Mouse (Mus musculus) heart, postnatal 10 days (tissue): ENCODE results near the gene Ypel3. TPM values are rescaled to one million over a fixed set of nuclear protein-coding genes. Genes with fewer than 3 reads are reported as not detected.
"Not testable (repeated sequence)": the region's sequence is repeated elsewhere in the genome, so short reads cannot be mapped to it uniquely, and the experiment has no call there.

Source experiments
- DNase-seq, 2 experiments: peaks; one replicate each; pipeline ENCODE4 v3.0.0; 2021
- intact Hi-C: fragments of 180-260 bp; cut with DNase I; formaldehyde crosslinking; loops from one replicate; pipeline ENCODE4 v1.15.1; 2025
- total RNA-seq, 2 experiments: library from RNA; stranded (reverse); gene quantifications; 2 replicates each; pipeline ENCODE4 v1.2.3; 2021

Gene Ypel3
- total RNA-seq: 10 to 100 TPM; 61.9 to 71.7 TPM

- peak; percentile 96 to 97 for DNase-seq
- intact Hi-C loops: loop anchor here (2.0 kb wide), 1 partner anchor 16 kb away; no protein-coding TSS in a partner anchor
Observed at GRCm38 (mm10) chr7:126776598-126777057, at the start of gene Ypel3. Gene Ypel3 (plus strand): TSS chr7:126776955.

GRCm38 (mm10) chr7:126730256-126730789, 46.4 kb upstream of the Ypel3 start:
- intact Hi-C loops, DNase-seq: not testable (repeated sequence)

- no peak for DNase-seq
- intact Hi-C loops: no loop called here
Observed at GRCm38 (mm10) chr7:126736122-126736521, 40.6 kb upstream of the Ypel3 start.

GRCm38 (mm10) chr7:126739551-126739950, 37.2 kb upstream of the Ypel3 start:
- intact Hi-C loops: no loop called here
- no peak for DNase-seq

- DNase-seq: no peak
- intact Hi-C loops: no loop called here
Observed at GRCm38 (mm10) chr7:126740132-126740735, 36.5 kb upstream of the Ypel3 start.

GRCm38 (mm10) chr7:126740977-126741376, 35.8 kb upstream of the Ypel3 start:
- intact Hi-C loops: no loop called here
- no peak for DNase-seq

- DNase-seq: no peak
- intact Hi-C loops: no loop called here
Observed at GRCm38 (mm10) chr7:126741452-126741851, 35.3 kb upstream of the Ypel3 start.

- DNase-seq: no peak
- intact Hi-C loops: no loop called here
Observed at GRCm38 (mm10) chr7:126741964-126742482, 34.7 kb upstream of the Ypel3 start.

GRCm38 (mm10) chr7:126746066-126746465, 30.7 kb upstream of the Ypel3 start:
- intact Hi-C loops: no loop called here
- DNase-seq: no peak

GRCm38 (mm10) chr7:126746798-126747197, 30.0 kb upstream of the Ypel3 start:
- intact Hi-C loops: no loop called here
- peak in 1 of 2 experiments; percentile 19 for DNase-seq

- no peak for DNase-seq
- intact Hi-C loops: no loop called here
Observed at GRCm38 (mm10) chr7:126748824-126749223, 27.9 kb upstream of the Ypel3 start.

GRCm38 (mm10) chr7:126749582-126750343, 27.0 kb upstream of the Ypel3 start:
- DNase-seq: no peak
- intact Hi-C loops: loop anchor here (5.0 kb wide), 1 partner anchor 363 kb away; no protein-coding TSS in a partner anchor

- intact Hi-C loops: loop anchor here (5.0 kb wide), 1 partner anchor 357 kb away; no protein-coding TSS in a partner anchor
- peak; percentile 83 to 88 for DNase-seq
Observed at GRCm38 (mm10) chr7:126754866-126755265, 21.9 kb upstream of the Ypel3 start.

- no peak for DNase-seq
- intact Hi-C loops: no loop called here
Observed at GRCm38 (mm10) chr7:126758539-126758938, 18.2 kb upstream of the Ypel3 start.

- intact Hi-C loops: no loop called here
- DNase-seq: peak; percentile 92
Observed at GRCm38 (mm10) chr7:126759050-126759671, 17.6 kb upstream of the Ypel3 start, which contains the start of gene Mapk3. Gene Mapk3 (plus strand): TSS chr7:126759601.

- intact Hi-C loops: loop anchor here (2.0 kb wide), 2 partner anchors 17 to 33 kb away; partner anchors contain the start of genes Ppp4c and Ypel3
- no peak for DNase-seq
Observed at GRCm38 (mm10) chr7:126759672-126760390, 16.9 kb upstream of the Ypel3 start.

- peak; percentile 87 for DNase-seq
- intact Hi-C loops: loop anchor here (2.0 kb wide), 2 partner anchors 16 to 32 kb away; partner anchors contain the start of genes Ppp4c and Ypel3
Observed at GRCm38 (mm10) chr7:126760391-126760802, 16.4 kb upstream of the Ypel3 start.

GRCm38 (mm10) chr7:126760956-126761355, 15.8 kb upstream of the Ypel3 start:
- no peak for DNase-seq
- intact Hi-C loops: loop anchor here (2.0 kb wide), 2 partner anchors 16 to 32 kb away; partner anchors contain the start of genes Ppp4c and Ypel3

GRCm38 (mm10) chr7:126761529-126762067, 15.2 kb upstream of the Ypel3 start:
- DNase-seq: no peak
- intact Hi-C loops: loop anchor here (2.0 kb wide), 2 partner anchors 15 to 31 kb away; partner anchors contain the start of genes Ppp4c and Ypel3
